Mouse (Mus musculus): ENCODE results near the gene Itgb6.

- TF ChIP-seq POLR2A (IDR thresholded peaks at IDR 0.05; ENCODE audit: low read depth, low read length) (no peak), MAX (IDR thresholded peaks at IDR 0.05; ENCODE audit: low read length) (no peak), NRF1 (IDR thresholded peaks at IDR 0.05; ENCODE audit: low read depth, low read length) (no peak), E2F4 (IDR thresholded peaks at IDR 0.05; ENCODE audit: insufficient replicate concordance, low read depth, low read length) (no peak), ZC3H11A (IDR thresholded peaks at IDR 0.05; ENCODE audit: low read depth, low read length) (no peak)
Measured at GRCm38 (mm10) chr2:60715771-60716170, 6.7 kb downstream of the Itgb6 start.

Data from CH12.LX (cell line).